Mouse (Mus musculus): ENCODE results near the gene Ablim1. TPM values are rescaled to one million over a fixed set of nuclear protein-coding genes. Genes with fewer than 3 reads are reported as not detected.

Gene Ablim1
- polyA plus RNA-seq, 1 experiment: 12.2 TPM

- Histone ChIP-seq H3K36me3 (ENCODE audit: control insufficient read depth, insufficient read depth, low read length, poor library complexity, severe bottlenecking) (no peaks in the 10 kb centered on the region), H3K9ac (ENCODE audit: low read depth, poor library complexity, severe bottlenecking) (no peak overlapping the region), H3K27ac (ENCODE audit: insufficient read depth, low read length) (no peak overlapping the region), H3K27me3 (ENCODE audit: control insufficient read depth, insufficient read depth, low read length, poor library complexity, severe bottlenecking) (no peaks in the 10 kb centered on the region), H3K4me1 (ENCODE audit: control insufficient read depth, insufficient read depth, low read length) (no peaks in the 10 kb centered on the region), H3K9me3 (replicated peaks; ENCODE audit: control insufficient read depth, insufficient read depth, low read length, poor library complexity, severe bottlenecking) (no peaks in the 10 kb centered on the region), H3K4me3 (ENCODE audit: low read depth, low read length) (no peak overlapping the region)
- TF ChIP-seq CTCF (IDR thresholded peaks at IDR 0.05; ENCODE audit: low read depth, low read length) (no peak), EP300 (IDR thresholded peaks at IDR 0.05; ENCODE audit: insufficient read depth, low read depth, low read length) (no peak), POLR2A (IDR thresholded peaks at IDR 0.05; ENCODE audit: insufficient read depth, low read length) (no peak)
Measured at GRCm38 (mm10) chr19:57105156-57105555, 209.6 kb downstream of the Ablim1 start.

DNA sequence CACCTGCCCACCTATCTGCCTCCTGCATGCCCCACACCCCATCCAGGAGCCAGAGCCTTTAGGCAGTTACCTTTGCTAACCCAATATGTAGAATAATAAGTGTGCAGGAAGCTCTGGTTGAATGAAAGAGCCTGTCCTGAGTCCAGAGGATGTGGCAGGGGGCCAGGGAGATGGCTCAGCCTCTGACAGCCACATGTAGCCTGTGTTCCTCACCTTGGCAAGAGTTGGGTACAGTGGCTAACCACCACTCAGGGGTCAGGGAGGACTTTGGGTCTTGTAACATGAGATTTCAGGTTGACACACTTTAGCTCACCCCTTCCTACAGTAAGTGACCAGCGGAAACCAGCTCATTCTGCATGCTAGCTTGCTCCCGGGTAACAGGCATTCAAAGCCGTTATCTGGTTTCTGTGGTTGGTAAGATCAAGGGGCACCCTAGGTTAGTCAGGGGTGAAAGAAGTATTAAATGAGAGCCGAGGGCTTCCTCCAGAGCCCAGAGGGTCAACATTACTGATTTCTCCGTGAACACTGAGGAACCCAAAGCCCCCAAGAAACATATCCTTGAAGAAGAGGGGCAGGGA lies 210.5 kb downstream of the Ablim1 start:
- no peaks in the 10 kb centered on the region for H3K9me3 ChIP-seq (replicated peaks; ENCODE audit: control insufficient read depth, insufficient read depth, low read length, poor library complexity, severe bottlenecking)
- no peak for TF ChIP-seq CTCF (IDR thresholded peaks at IDR 0.05; ENCODE audit: low read depth, low read length)
- no peak for TF ChIP-seq POLR2A (IDR thresholded peaks at IDR 0.05; ENCODE audit: insufficient read depth, low read length)
- no peak for TF ChIP-seq EP300 (IDR thresholded peaks at IDR 0.05; ENCODE audit: insufficient read depth, low read depth, low read length)
- H3K36me3 ChIP-seq (ENCODE audit: control insufficient read depth, insufficient read depth, low read length, poor library complexity, severe bottlenecking): no peaks in the 10 kb centered on the region
- H3K27ac ChIP-seq (ENCODE audit: insufficient read depth, low read length): no peak overlapping the region
- peaks cover 3% of the 10 kb centered on the region for H3K4me1 ChIP-seq (ENCODE audit: control insufficient read depth, insufficient read depth, low read length)
- no peak overlapping the region for H3K9ac ChIP-seq (ENCODE audit: low read depth, poor library complexity, severe bottlenecking)
- H3K4me3 ChIP-seq (ENCODE audit: low read depth, low read length): no peak overlapping the region
- H3K27me3 ChIP-seq (ENCODE audit: control insufficient read depth, insufficient read depth, low read length, poor library complexity, severe bottlenecking): no peaks in the 10 kb centered on the region

GRCm38 (mm10) chr19:57103360-57103958 lies 211.3 kb downstream of the Ablim1 start:
- no peak overlapping the region for H3K9ac ChIP-seq (ENCODE audit: low read depth, poor library complexity, severe bottlenecking)
- no peak overlapping the region for H3K27ac ChIP-seq (ENCODE audit: insufficient read depth, low read length)
- H3K27me3 ChIP-seq (ENCODE audit: control insufficient read depth, insufficient read depth, low read length, poor library complexity, severe bottlenecking): no peaks in the 10 kb centered on the region
- H3K36me3 ChIP-seq (ENCODE audit: control insufficient read depth, insufficient read depth, low read length, poor library complexity, severe bottlenecking): no peaks in the 10 kb centered on the region
- H3K4me3 ChIP-seq (ENCODE audit: low read depth, low read length): no peak overlapping the region
- no peaks in the 10 kb centered on the region for H3K9me3 ChIP-seq (replicated peaks; ENCODE audit: control insufficient read depth, insufficient read depth, low read length, poor library complexity, severe bottlenecking)
- no peak for TF ChIP-seq CTCF (IDR thresholded peaks at IDR 0.05; ENCODE audit: low read depth, low read length)
- no peak for TF ChIP-seq POLR2A (IDR thresholded peaks at IDR 0.05; ENCODE audit: insufficient read depth, low read length)
- TF ChIP-seq EP300 (IDR thresholded peaks at IDR 0.05; ENCODE audit: insufficient read depth, low read depth, low read length): no peak
- H3K4me1 ChIP-seq (ENCODE audit: control insufficient read depth, insufficient read depth, low read length): peaks cover 4% of the 10 kb centered on the region

DNA sequence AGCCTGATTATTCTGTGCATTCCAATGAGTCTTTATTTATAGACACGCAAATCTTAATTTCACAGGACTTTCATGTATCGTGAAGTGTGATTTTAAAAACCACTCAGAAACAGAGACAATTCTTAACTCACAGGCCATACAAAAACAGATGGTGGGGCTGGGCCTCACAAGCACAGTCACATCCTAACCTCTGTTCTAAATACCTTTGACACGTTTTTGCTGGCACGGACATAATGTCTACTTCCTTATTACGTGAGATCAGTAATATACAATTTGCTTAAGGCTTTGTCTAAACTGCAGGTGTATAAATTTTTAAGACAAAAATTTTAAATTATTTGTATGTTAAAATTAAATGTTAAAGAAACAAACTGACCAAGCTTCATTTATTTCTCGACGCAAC lies 212.7 kb downstream of the Ablim1 start:
- H3K4me1 ChIP-seq (ENCODE audit: control insufficient read depth, insufficient read depth, low read length): peaks cover 7% of the 10 kb centered on the region
- H3K36me3 ChIP-seq (ENCODE audit: control insufficient read depth, insufficient read depth, low read length, poor library complexity, severe bottlenecking): no peaks in the 10 kb centered on the region
- no peak overlapping the region for H3K27ac ChIP-seq (ENCODE audit: insufficient read depth, low read length)
- TF ChIP-seq CTCF (IDR thresholded peaks at IDR 0.05; ENCODE audit: low read depth, low read length) (no peak), EP300 (IDR thresholded peaks at IDR 0.05; ENCODE audit: insufficient read depth, low read depth, low read length) (no peak), POLR2A (IDR thresholded peaks at IDR 0.05; ENCODE audit: insufficient read depth, low read length) (no peak)
- no peak overlapping the region for H3K9ac ChIP-seq (ENCODE audit: low read depth, poor library complexity, severe bottlenecking)
- H3K9me3 ChIP-seq (replicated peaks; ENCODE audit: control insufficient read depth, insufficient read depth, low read length, poor library complexity, severe bottlenecking): no peaks in the 10 kb centered on the region
- no peaks in the 10 kb centered on the region for H3K27me3 ChIP-seq (ENCODE audit: control insufficient read depth, insufficient read depth, low read length, poor library complexity, severe bottlenecking)
- H3K4me3 ChIP-seq (ENCODE audit: low read depth, low read length): no peak overlapping the region

GRCm38 (mm10) chr19:57100753-57101446 lies 213.8 kb downstream of the Ablim1 start:
- Histone ChIP-seq H3K27ac (ENCODE audit: insufficient read depth, low read length) (no peak overlapping the region), H3K4me1 (ENCODE audit: control insufficient read depth, insufficient read depth, low read length) (peaks cover 7% of the 10 kb centered on the region), H3K27me3 (ENCODE audit: control insufficient read depth, insufficient read depth, low read length, poor library complexity, severe bottlenecking) (no peaks in the 10 kb centered on the region), H3K9me3 (replicated peaks; ENCODE audit: control insufficient read depth, insufficient read depth, low read length, poor library complexity, severe bottlenecking) (no peaks in the 10 kb centered on the region), H3K36me3 (ENCODE audit: control insufficient read depth, insufficient read depth, low read length, poor library complexity, severe bottlenecking) (no peaks in the 10 kb centered on the region), H3K4me3 (ENCODE audit: low read depth, low read length) (no peak overlapping the region), H3K9ac (ENCODE audit: low read depth, poor library complexity, severe bottlenecking) (no peak overlapping the region)
- TF ChIP-seq POLR2A (IDR thresholded peaks at IDR 0.05; ENCODE audit: insufficient read depth, low read length): no peak
- TF ChIP-seq EP300 (IDR thresholded peaks at IDR 0.05; ENCODE audit: insufficient read depth, low read depth, low read length): no peak
- TF ChIP-seq CTCF (IDR thresholded peaks at IDR 0.05; ENCODE audit: low read depth, low read length): no peak

DNA sequence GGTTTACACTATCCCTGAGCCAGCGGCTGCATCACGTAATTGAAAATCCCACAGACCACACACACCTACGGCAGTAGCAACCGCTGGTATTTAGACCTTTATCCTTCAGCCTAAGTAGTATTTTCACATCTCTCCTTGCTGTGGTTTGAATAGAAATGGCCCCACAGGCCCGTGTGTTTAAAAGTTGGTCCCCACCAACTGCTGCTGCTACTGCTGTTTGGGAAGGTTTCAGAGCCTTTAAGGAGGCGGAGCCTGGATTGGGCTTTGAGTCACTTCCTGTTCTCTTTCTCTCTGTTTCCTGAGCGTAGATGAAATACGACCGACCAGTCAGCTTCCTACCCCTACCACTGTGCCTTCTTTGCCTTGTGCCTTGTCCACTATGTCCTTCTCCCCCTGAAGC lies 214.7 kb downstream of the Ablim1 start:
- Histone ChIP-seq H3K4me1 (ENCODE audit: control insufficient read depth, insufficient read depth, low read length) (peaks cover 7% of the 10 kb centered on the region), H3K4me3 (ENCODE audit: low read depth, low read length) (no peak overlapping the region), H3K27me3 (ENCODE audit: control insufficient read depth, insufficient read depth, low read length, poor library complexity, severe bottlenecking) (no peaks in the 10 kb centered on the region), H3K27ac (ENCODE audit: insufficient read depth, low read length) (no peak overlapping the region), H3K36me3 (ENCODE audit: control insufficient read depth, insufficient read depth, low read length, poor library complexity, severe bottlenecking) (no peaks in the 10 kb centered on the region), H3K9ac (ENCODE audit: low read depth, poor library complexity, severe bottlenecking) (no peak overlapping the region), H3K9me3 (replicated peaks; ENCODE audit: control insufficient read depth, insufficient read depth, low read length, poor library complexity, severe bottlenecking) (no peaks in the 10 kb centered on the region)
- TF ChIP-seq CTCF (IDR thresholded peaks at IDR 0.05; ENCODE audit: low read depth, low read length): no peak
- no peak for TF ChIP-seq EP300 (IDR thresholded peaks at IDR 0.05; ENCODE audit: insufficient read depth, low read depth, low read length)
- TF ChIP-seq POLR2A (IDR thresholded peaks at IDR 0.05; ENCODE audit: insufficient read depth, low read length): no peak
